Mouse (Mus musculus) embryonic fibroblast, embryonic 13.5 days (primary cell): Measurements from ENCODE around the gene Slc6a6. TPM values are rescaled to one million over a fixed set of nuclear protein-coding genes. Genes with fewer than 3 reads are reported as not detected.

Source experiments
- H3K27ac ChIP-seq: 2 replicates; pipeline ENCODE4 v1.5.1; 2012; ENCODE audit warnings: low read length, control low read depth, inconsistent platforms; ENCODE audit not compliant: insufficient read depth
- H3K4me1 ChIP-seq: 2 replicates; pipeline ENCODE4 v1.6.1; 2011; ENCODE audit warnings: low read length; ENCODE audit not compliant: control insufficient read depth, insufficient read depth
- H3K4me3 ChIP-seq: 2 replicates; pipeline ENCODE4 v1.5.1; 2011; ENCODE audit warnings: mild to moderate bottlenecking, control low read depth, low read length; ENCODE audit not compliant: insufficient read depth
- CTCF ChIP-seq: IDR thresholded peaks from 2 replicates; pipeline ENCODE4 v1.5.1; 2011; ENCODE audit warnings: mild to moderate bottlenecking, control low read depth, low read length, moderate library complexity, borderline replicate concordance; ENCODE audit not compliant: insufficient read depth
- POLR2A ChIP-seq: IDR thresholded peaks from 2 replicates; pipeline ENCODE4 v1.6.1; 2011; ENCODE audit warnings: low read depth, mild to moderate bottlenecking, control low read depth, low read length, moderate library complexity
- polyA plus RNA-seq: library from polyadenylated mRNA; stranded (reverse); fragments of >200 nt; gene quantifications from 2 replicates; pipeline ENCODE4 v1.2.4, GENCODE M21; 2011; ENCODE audit warnings: low read depth; ENCODE audit not compliant: missing spikeins, insufficient read length

Slc6a6 gene
- polyA plus RNA-seq, 1 experiment, result 79.8 TPM

GRCm38 (mm10) chr6:91652296-91652695 is 31.6 kb upstream of the Slc6a6 start:
- TF ChIP-seq CTCF, result no peak
- Histone ChIP-seq H3K4me3 (no peak overlapping the region), H3K4me1 (0 out of 2 replicates have a peak, but pooled peaks cover under 1% of the 10 kb centered on the region), H3K27ac (no peak overlapping the region)

GRCm38 (mm10) chr6:91655244-91655643 is 28.6 kb upstream of the Slc6a6 start:
- no peak for TF ChIP-seq CTCF
- TF ChIP-seq POLR2A, result no peak
- H3K27ac ChIP-seq, result no peak overlapping the region
- no peak overlapping the region for H3K4me3 ChIP-seq

GRCm38 (mm10) chr6:91655874-91656433 is 27.9 kb upstream of the Slc6a6 start:
- Histone ChIP-seq H3K4me1 (no peaks in the 10 kb centered on the region), H3K27ac (no peak overlapping the region), H3K4me3 (no peak overlapping the region)
- TF ChIP-seq POLR2A (no peak), CTCF (no peak)

More at GRCm38 (mm10) chr6:91655244-91655643, 28.6 kb upstream of the Slc6a6 start:
- no peaks in the 10 kb centered on the region for H3K4me1 ChIP-seq

GRCm38 (mm10) chr6:91658288-91658687 is 25.6 kb upstream of the Slc6a6 start:
- TF ChIP-seq CTCF (no peak), POLR2A (no peak)
- H3K4me3 ChIP-seq, result no peak overlapping the region
- no peaks in the 10 kb centered on the region for H3K4me1 ChIP-seq
- H3K27ac ChIP-seq, result no peak overlapping the region

- Histone ChIP-seq H3K4me1 (no peaks in the 10 kb centered on the region), H3K27ac (no peak overlapping the region), H3K4me3 (no peak overlapping the region)
- TF ChIP-seq POLR2A (no peak), CTCF (no peak)
Observed at GRCm38 (mm10) chr6:91659841-91660509, 23.9 kb upstream of the Slc6a6 start.

GRCm38 (mm10) chr6:91662301-91662700 is 21.6 kb upstream of the Slc6a6 start:
- Histone ChIP-seq H3K4me3 (no peak overlapping the region), H3K27ac (no peak overlapping the region), H3K4me1 (no peaks in the 10 kb centered on the region)
- no peak for TF ChIP-seq CTCF

- TF ChIP-seq CTCF, result no peak
- TF ChIP-seq POLR2A, result no peak
- Histone ChIP-seq H3K4me1 (no peaks in the 10 kb centered on the region), H3K4me3 (no peak overlapping the region), H3K27ac (no peak overlapping the region)
Observed at GRCm38 (mm10) chr6:91663616-91664015, 20.2 kb upstream of the Slc6a6 start.

- TF ChIP-seq POLR2A, result no peak
- Histone ChIP-seq H3K4me3 (no peak overlapping the region), H3K4me1 (no peaks in the 10 kb centered on the region), H3K27ac (no peak overlapping the region)
Observed at GRCm38 (mm10) chr6:91665267-91665666, 18.6 kb upstream of the Slc6a6 start.

- Histone ChIP-seq H3K4me3 (no peak overlapping the region), H3K4me1 (no peaks in the 10 kb centered on the region), H3K27ac (no peak overlapping the region)
- no peak for TF ChIP-seq CTCF
- TF ChIP-seq POLR2A, result no peak
Observed at GRCm38 (mm10) chr6:91665990-91666700, 17.7 kb upstream of the Slc6a6 start.

GRCm38 (mm10) chr6:91667141-91667540 is 16.7 kb upstream of the Slc6a6 start:
- TF ChIP-seq POLR2A, result no peak
- TF ChIP-seq CTCF, result no peak
- no peak overlapping the region for H3K4me3 ChIP-seq
- H3K4me1 ChIP-seq, result no peaks in the 10 kb centered on the region
- H3K27ac ChIP-seq, result no peak overlapping the region

GRCm38 (mm10) chr6:91668276-91668675 is 15.6 kb upstream of the Slc6a6 start:
- TF ChIP-seq POLR2A, result no peak
- no peak for TF ChIP-seq CTCF
- Histone ChIP-seq H3K4me1 (no peaks in the 10 kb centered on the region), H3K4me3 (no peak overlapping the region), H3K27ac (no peak overlapping the region)
